Mouse (Mus musculus) retina, postnatal 1 day (tissue): ENCODE measurements around the gene Mep1a.

Experiments
- DNase-seq: peaks from one replicate; pipeline ENCODE4 v3.0.0-alpha.2; 2012

The Mep1a gene

DNA sequence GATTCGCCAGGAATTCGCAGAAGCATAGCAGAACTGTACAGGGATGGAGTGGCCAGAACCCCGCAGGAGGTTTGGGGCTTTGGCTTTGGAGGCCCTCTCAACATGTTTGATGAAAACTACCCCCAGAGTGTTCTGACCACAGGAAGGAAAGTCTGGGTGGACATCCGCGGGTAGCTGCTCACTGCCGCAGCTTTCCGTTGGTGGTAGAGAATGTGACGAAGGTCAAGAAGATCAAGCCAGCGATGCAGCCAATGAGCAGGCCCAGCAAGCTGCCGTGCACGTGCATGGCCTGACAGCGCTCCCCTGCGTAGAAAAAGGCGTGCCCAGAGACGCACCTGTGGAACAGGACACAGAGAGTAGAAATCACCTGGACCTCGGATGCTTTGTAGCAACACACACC is 27.8 kb downstream of the Mep1a start:
- no peak for DNase-seq

- no peak for DNase-seq
Measured at GRCm38 (mm10) chr17:43472558-43472957, 30.1 kb downstream of the Mep1a start.

GRCm38 (mm10) chr17:43470039-43470438 is 32.6 kb downstream of the Mep1a start:
- no peak for DNase-seq

- peak; percentile 95 for DNase-seq
Measured at GRCm38 (mm10) chr17:43460245-43461181, 42.1 kb downstream of the Mep1a start.

- DNase-seq, result no peak
Measured at GRCm38 (mm10) chr17:43459737-43460230, 42.8 kb downstream of the Mep1a start.

GRCm38 (mm10) chr17:43458598-43458997 is 44.0 kb downstream of the Mep1a start:
- peak; percentile 85 for DNase-seq

GRCm38 (mm10) chr17:43451216-43451615 is 51.4 kb downstream of the Mep1a start:
- no peak for DNase-seq

- DNase-seq, result no peak
Measured at GRCm38 (mm10) chr17:43434485-43434884, 68.1 kb downstream of the Mep1a start.

GRCm38 (mm10) chr17:43431692-43432091 is 70.9 kb downstream of the Mep1a start:
- DNase-seq, result no peak
